Mouse (Mus musculus): ENCODE data around the gene Smc3. TPM values are rescaled to one million over a fixed set of nuclear protein-coding genes. Genes with fewer than 3 reads are reported as not detected.
"Not testable (repeated sequence)": the region's sequence is repeated elsewhere in the genome, so short reads cannot be mapped to it uniquely, and the experiment has no call there.

Gene Smc3
- polyA plus RNA-seq, 1 experiment from 2014 or later, result 95.3 TPM

DNA sequence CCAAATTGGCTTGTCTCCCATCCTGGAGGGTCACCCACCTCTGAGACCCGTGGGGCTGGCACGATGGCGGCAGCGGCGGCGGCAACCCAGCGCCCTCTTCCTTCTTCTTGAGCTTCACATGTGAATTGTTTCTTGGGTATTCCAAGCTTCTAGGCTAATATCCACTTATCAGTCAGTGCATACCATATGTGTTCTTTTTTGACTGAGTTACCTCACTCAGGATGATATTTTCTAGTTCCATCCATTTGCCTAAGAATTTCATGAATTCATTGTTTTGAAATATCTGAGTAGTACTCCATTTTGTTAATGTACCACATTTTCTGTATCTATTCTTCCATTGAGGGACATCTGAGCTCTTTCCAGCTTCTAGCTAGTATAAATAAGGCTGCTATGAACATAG, 11.2 kb upstream of the Smc3 start, which contains the start of gene Nutf2-ps1:
TSS of gene Nutf2-ps1 (minus strand) at position 101 of the 400 bp plus-strand sequence.
- not testable (repeated sequence) for H3K36me3 ChIP-seq (ENCODE audit: control insufficient read depth, insufficient read depth, low read length); H3K4me2 ChIP-seq (replicated peaks; ENCODE audit: low read depth, low read length); H3K4me1 ChIP-seq (replicated peaks; ENCODE audit: control insufficient read depth, insufficient read depth, low read length); H3K27ac ChIP-seq (ENCODE audit: low read depth, low read length); DNase-seq (ENCODE audit: low spot score); H3K4me3 ChIP-seq (ENCODE audit: low read depth, low read length); H3K9ac ChIP-seq (ENCODE audit: low read depth, low read length); H3K27me3 ChIP-seq (ENCODE audit: control insufficient read depth, insufficient read depth, low read length); H3K9me3 ChIP-seq (ENCODE audit: control insufficient read depth, low read length); ATAC-seq (ENCODE audit: low FRiP score)
- WGBS, result 93% methylated on average over 7 of the region's 7 CpGs

- no peaks in the 10 kb centered on the region for H3K36me3 ChIP-seq (ENCODE audit: control insufficient read depth, insufficient read depth, low read length)
- no peaks in the 10 kb centered on the region for H3K9me3 ChIP-seq (ENCODE audit: control insufficient read depth, low read length)
- no peak overlapping the region for H3K4me2 ChIP-seq (replicated peaks; ENCODE audit: low read depth, low read length)
- no peak overlapping the region for H3K9ac ChIP-seq (ENCODE audit: low read depth, low read length)
- no peak overlapping the region for H3K27ac ChIP-seq (ENCODE audit: low read depth, low read length)
- no peaks in the 10 kb centered on the region for H3K27me3 ChIP-seq (ENCODE audit: control insufficient read depth, insufficient read depth, low read length)
- H3K4me1 ChIP-seq (replicated peaks; ENCODE audit: control insufficient read depth, insufficient read depth, low read length), result 0 out of 2 replicates have a peak, but pooled peaks cover 2% of the 10 kb centered on the region
- WGBS, result 58% methylated on average over 7 of the region's 7 CpGs
- DNase-seq (ENCODE audit: low spot score), result no peak
- no peak for ATAC-seq (ENCODE audit: low FRiP score)
- H3K4me3 ChIP-seq (ENCODE audit: low read depth, low read length), result no peak overlapping the region
Observed at GRCm38 (mm10) chr19:53596723-53597474, 3.3 kb upstream of the Smc3 start.

DNA sequence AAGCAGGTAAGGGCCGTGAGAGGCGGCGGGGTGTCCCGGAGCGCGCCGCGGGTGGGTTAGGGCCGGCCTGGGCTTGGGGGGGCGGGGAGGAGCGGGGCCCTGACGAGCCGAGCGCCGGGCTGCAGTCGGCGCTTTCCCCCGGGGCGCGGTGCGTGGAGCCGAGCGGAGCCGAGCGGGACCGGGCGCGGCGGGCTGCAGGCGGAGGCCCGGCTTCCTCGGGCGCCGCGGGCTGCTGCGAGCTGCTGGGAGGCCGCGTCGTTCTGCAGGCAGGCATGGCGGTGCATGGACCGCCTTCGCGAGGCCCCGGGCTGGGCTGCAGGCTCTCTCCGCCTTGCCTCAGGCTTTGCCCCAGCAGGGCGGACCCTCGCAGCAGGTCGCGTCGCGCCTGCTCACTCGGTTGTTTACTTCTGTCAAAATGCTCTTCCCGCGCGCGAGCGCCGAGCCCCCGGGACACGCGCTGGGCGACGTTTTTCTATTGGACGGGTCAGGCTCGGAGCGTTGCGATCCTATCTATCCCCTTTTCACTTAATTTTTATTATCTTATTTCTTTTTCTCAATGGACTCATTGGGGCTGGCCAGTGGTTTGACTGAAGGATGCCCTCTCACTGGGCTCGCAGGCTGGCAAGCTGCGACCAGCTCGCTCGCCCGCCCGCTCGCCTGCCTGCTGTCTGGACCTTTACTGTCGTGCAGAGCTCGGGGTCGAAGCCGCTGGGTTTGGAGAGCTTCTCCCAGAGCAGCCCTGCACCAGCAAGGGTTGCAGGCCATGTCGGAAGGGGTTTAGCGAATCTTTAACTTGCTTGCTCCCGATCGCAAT, 558 bp downstream of the Smc3 start:
- H3K4me3 ChIP-seq (ENCODE audit: low read depth, low read length), result peak overlapping the region; percentile 99
- 0 out of 2 replicates have a peak, but pooled peaks cover 2% of the 10 kb centered on the region for H3K36me3 ChIP-seq (ENCODE audit: control insufficient read depth, insufficient read depth, low read length)
- under 1% methylated on average over 74 of the region's 82 CpGs for WGBS
- H3K4me1 ChIP-seq (replicated peaks; ENCODE audit: control insufficient read depth, insufficient read depth, low read length), result 0 out of 2 replicates have a peak, but pooled peaks cover 3% of the 10 kb centered on the region
- H3K27me3 ChIP-seq (ENCODE audit: control insufficient read depth, insufficient read depth, low read length), result no peaks in the 10 kb centered on the region
- peak overlapping the region; percentile 97 for H3K27ac ChIP-seq (ENCODE audit: low read depth, low read length)
- ATAC-seq (ENCODE audit: low FRiP score) (peak; percentile 71), DNase-seq (ENCODE audit: low spot score) (peak; percentile 64)
- H3K9ac ChIP-seq (ENCODE audit: low read depth, low read length), result peak overlapping the region; percentile 94
- H3K4me2 ChIP-seq (replicated peaks; ENCODE audit: low read depth, low read length), result peak overlapping the region; percentile 92
- no peaks in the 10 kb centered on the region for H3K9me3 ChIP-seq (ENCODE audit: control insufficient read depth, low read length)

GRCm38 (mm10) chr19:53601363-53601655, 1.1 kb downstream of the Smc3 start:
- WGBS, result 19% methylated on average over 11 of the region's 11 CpGs
- H3K9ac ChIP-seq (ENCODE audit: low read depth, low read length), result peak overlapping the region; percentile 94
- H3K4me2 ChIP-seq (replicated peaks; ENCODE audit: low read depth, low read length), result peak overlapping the region; percentile 92
- H3K9me3 ChIP-seq (ENCODE audit: control insufficient read depth, low read length), result no peaks in the 10 kb centered on the region
- ATAC-seq (ENCODE audit: low FRiP score) (no peak), DNase-seq (ENCODE audit: low spot score) (no peak)
- H3K36me3 ChIP-seq (ENCODE audit: control insufficient read depth, insufficient read depth, low read length), result 0 out of 2 replicates have a peak, but pooled peaks cover 5% of the 10 kb centered on the region
- 0 out of 2 replicates have a peak, but pooled peaks cover 3% of the 10 kb centered on the region for H3K4me1 ChIP-seq (replicated peaks; ENCODE audit: control insufficient read depth, insufficient read depth, low read length)
- no peak overlapping the region for H3K27ac ChIP-seq (ENCODE audit: low read depth, low read length)
- peak overlapping the region; percentile 99 for H3K4me3 ChIP-seq (ENCODE audit: low read depth, low read length)
- H3K27me3 ChIP-seq (ENCODE audit: control insufficient read depth, insufficient read depth, low read length), result no peaks in the 10 kb centered on the region

DNA sequence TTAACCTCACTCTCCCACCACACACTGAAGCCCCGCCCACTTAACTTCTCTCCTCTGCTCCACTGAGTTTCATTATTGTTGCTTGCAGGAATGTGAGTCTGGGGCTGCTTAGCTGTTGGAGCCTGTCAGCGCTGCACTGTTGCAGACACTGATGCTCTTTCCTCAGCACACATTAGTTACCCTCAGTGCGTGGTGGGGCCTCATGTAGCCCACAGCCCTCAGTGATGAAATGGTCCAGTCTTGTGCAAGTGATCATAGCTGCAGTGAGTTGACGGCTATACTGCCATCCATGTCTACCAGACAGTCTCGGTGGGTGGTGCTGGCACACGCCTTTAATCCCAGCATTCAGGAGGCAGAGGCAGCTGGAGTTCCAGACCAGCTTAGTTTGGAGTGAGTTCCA, 8.7 kb downstream of the Smc3 start:
- Histone ChIP-seq H3K27ac (ENCODE audit: low read depth, low read length) (no peak overlapping the region), H3K4me2 (replicated peaks; ENCODE audit: low read depth, low read length) (no peak overlapping the region), H3K4me1 (replicated peaks; ENCODE audit: control insufficient read depth, insufficient read depth, low read length) (no peaks in the 10 kb centered on the region), H3K36me3 (ENCODE audit: control insufficient read depth, insufficient read depth, low read length) (0 out of 2 replicates have a peak, but pooled peaks cover 3% of the 10 kb centered on the region), H3K27me3 (ENCODE audit: control insufficient read depth, insufficient read depth, low read length) (no peaks in the 10 kb centered on the region), H3K4me3 (ENCODE audit: low read depth, low read length) (no peak overlapping the region), H3K9ac (ENCODE audit: low read depth, low read length) (no peak overlapping the region), H3K9me3 (ENCODE audit: control insufficient read depth, low read length) (no peaks in the 10 kb centered on the region)
- ATAC-seq (ENCODE audit: low FRiP score), result no peak
- no peak for DNase-seq (ENCODE audit: low spot score)
- 81% methylated on average over 6 of the region's 6 CpGs for WGBS

- Histone ChIP-seq H3K36me3 (ENCODE audit: control insufficient read depth, insufficient read depth, low read length) (peaks cover 8% of the 10 kb centered on the region), H3K4me2 (replicated peaks; ENCODE audit: low read depth, low read length) (no peak overlapping the region), H3K9me3 (ENCODE audit: control insufficient read depth, low read length) (no peaks in the 10 kb centered on the region), H3K27ac (ENCODE audit: low read depth, low read length) (no peak overlapping the region), H3K9ac (ENCODE audit: low read depth, low read length) (no peak overlapping the region), H3K4me1 (replicated peaks; ENCODE audit: control insufficient read depth, insufficient read depth, low read length) (no peaks in the 10 kb centered on the region), H3K27me3 (ENCODE audit: control insufficient read depth, insufficient read depth, low read length) (no peaks in the 10 kb centered on the region), H3K4me3 (ENCODE audit: low read depth, low read length) (no peak overlapping the region)
- DNase-seq (ENCODE audit: low spot score) (no peak), ATAC-seq (ENCODE audit: low FRiP score) (no peak)
- WGBS, result 97% methylated on average over 13 of the region's 13 CpGs
Observed at GRCm38 (mm10) chr19:53621681-53622080, 21.5 kb downstream of the Smc3 start.

DNA sequence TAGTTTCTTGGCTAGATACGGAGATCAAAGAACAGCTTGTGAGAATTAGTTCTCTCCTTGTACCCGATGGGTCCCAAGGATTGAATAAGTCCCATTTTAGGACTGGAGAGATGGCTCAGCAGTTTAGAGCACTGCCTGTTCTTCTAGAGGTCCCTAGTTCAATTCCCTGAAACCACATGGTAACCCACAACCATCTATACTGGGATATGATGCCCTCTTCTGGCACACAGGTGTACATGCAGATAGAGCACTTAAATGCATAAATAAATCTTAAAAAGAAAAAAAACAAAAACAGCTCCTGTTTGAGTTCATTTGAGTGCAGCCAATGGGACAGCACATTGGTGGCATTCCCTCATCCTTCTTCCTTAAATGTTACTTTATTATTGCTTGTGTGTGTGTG, 37.8 kb downstream of the Smc3 start:
- WGBS, result 90% methylated on average over 2 of the region's 2 CpGs
- no peak overlapping the region for H3K4me3 ChIP-seq (ENCODE audit: low read depth, low read length)
- H3K27me3 ChIP-seq (ENCODE audit: control insufficient read depth, insufficient read depth, low read length), result no peaks in the 10 kb centered on the region
- ATAC-seq (ENCODE audit: low FRiP score), result no peak
- H3K27ac ChIP-seq (ENCODE audit: low read depth, low read length), result no peak overlapping the region
- no peak for DNase-seq (ENCODE audit: low spot score)
- H3K9ac ChIP-seq (ENCODE audit: low read depth, low read length), result no peak overlapping the region
- H3K4me1 ChIP-seq (replicated peaks; ENCODE audit: control insufficient read depth, insufficient read depth, low read length), result no peaks in the 10 kb centered on the region
- no peak overlapping the region for H3K4me2 ChIP-seq (replicated peaks; ENCODE audit: low read depth, low read length)
- H3K9me3 ChIP-seq (ENCODE audit: control insufficient read depth, low read length), result no peaks in the 10 kb centered on the region
- H3K36me3 ChIP-seq (ENCODE audit: control insufficient read depth, insufficient read depth, low read length), result 0 out of 2 replicates have a peak, but pooled peaks cover 6% of the 10 kb centered on the region

GRCm38 (mm10) chr19:53638727-53639126, 38.5 kb downstream of the Smc3 start:
- no peaks in the 10 kb centered on the region for H3K27me3 ChIP-seq (ENCODE audit: control insufficient read depth, insufficient read depth, low read length)
- ATAC-seq (ENCODE audit: low FRiP score) (no peak), DNase-seq (ENCODE audit: low spot score) (no peak)
- WGBS, result 91% methylated on average over 8 of the region's 8 CpGs
- no peak overlapping the region for H3K4me2 ChIP-seq (replicated peaks; ENCODE audit: low read depth, low read length)
- no peaks in the 10 kb centered on the region for H3K9me3 ChIP-seq (ENCODE audit: control insufficient read depth, low read length)
- no peak overlapping the region for H3K4me3 ChIP-seq (ENCODE audit: low read depth, low read length)
- H3K27ac ChIP-seq (ENCODE audit: low read depth, low read length), result no peak overlapping the region
- no peaks in the 10 kb centered on the region for H3K4me1 ChIP-seq (replicated peaks; ENCODE audit: control insufficient read depth, insufficient read depth, low read length)
- H3K9ac ChIP-seq (ENCODE audit: low read depth, low read length), result no peak overlapping the region
- H3K36me3 ChIP-seq (ENCODE audit: control insufficient read depth, insufficient read depth, low read length), result 0 out of 2 replicates have a peak, but pooled peaks cover 6% of the 10 kb centered on the region
